Mouse (Mus musculus): Measurements from ENCODE around the gene Nrros.
"Not testable (repeated sequence)": the region's sequence is repeated elsewhere in the genome, so short reads cannot be mapped to it uniquely, and the experiment has no call there.

GRCm38 (mm10) chr16:32097757-32098156 is 67.6 kb downstream of the Nrros start:
- not testable (repeated sequence) for TF ChIP-seq CTCF (IDR thresholded peaks at IDR 0.05; ENCODE audit: low read depth, low read length); POLR2A (IDR thresholded peaks at IDR 0.05; ENCODE audit: extremely low read depth, insufficient read depth, low read length)
